Mouse (Mus musculus) bone marrow macrophage, adult 2 months (primary cell): ENCODE data around the gene Znfx1.

ENCODE experiments used
- CTCF ChIP-seq: IDR thresholded peaks from 2 replicates; pipeline ENCODE4 v1.5.1; 2012; ENCODE audit warnings: low read depth, mild to moderate bottlenecking, low read length, moderate library complexity
- POLR2A ChIP-seq: IDR thresholded peaks from 2 replicates; pipeline ENCODE4 v1.6.1; 2012; ENCODE audit warnings: mild to moderate bottlenecking, low read depth, low read length, borderline replicate concordance

- no peak for TF ChIP-seq CTCF
- no peak for TF ChIP-seq POLR2A
Observed at GRCm38 (mm10) chr2:167048223-167048622, 14.6 kb downstream of the Znfx1 start.
